Mouse (Mus musculus) hindbrain, embryonic 11.5 days (tissue): ENCODE measurements at regions not wholly inside any gene's neighbourhood (a gene's known extent, or its start where the extent isn't known, plus 50 kb on each side); places are given as distances from the start of the nearest gene placed in this dataset.
A peak's percentile ranks its signal among the peaks of the same experiment; 100 is the strongest.

Source experiments
- ATAC-seq: fragments of 200-750 bp; cut with Nextera tagmentation; 2 replicates; pipeline ENCODE4 v1.8.0; 2017; ENCODE audit warnings: mild to moderate bottlenecking, moderate TSS enrichment, moderate library complexity; ENCODE audit not compliant: low FRiP score
- DNase-seq: peaks from one replicate; pipeline ENCODE4 v3.0.0-alpha.2; 2015; ENCODE audit warnings: low spot score
- H3K27ac ChIP-seq: fragments of 300-500 bp; sonication (generic); 2 replicates; pipeline ENCODE4 v1.5.1; 2014; ENCODE audit warnings: mild to moderate bottlenecking, low read depth, low read length
- H3K27me3 ChIP-seq: fragments of 300-500 bp; sonication (generic); 2 replicates; pipeline ENCODE4 v1.6.1; 2014; ENCODE audit warnings: mild to moderate bottlenecking, low read length, moderate library complexity, mixed read lengths; ENCODE audit not compliant: control insufficient read depth, insufficient read depth
- H3K36me3 ChIP-seq: fragments of 300-500 bp; sonication (generic); 2 replicates; pipeline ENCODE4 v1.6.1; 2014; ENCODE audit warnings: mild to moderate bottlenecking, low read length, moderate library complexity, mixed read lengths; ENCODE audit not compliant: control insufficient read depth, insufficient read depth
- H3K4me1 ChIP-seq: fragments of 300-500 bp; sonication (generic); replicated peaks from 2 replicates; pipeline ENCODE4 v1.6.1; 2014; ENCODE audit warnings: low read length, mixed read lengths; ENCODE audit not compliant: control insufficient read depth, insufficient read depth
- H3K4me2 ChIP-seq: fragments of 300-500 bp; sonication (generic); replicated peaks from 2 replicates; pipeline ENCODE4 v1.6.1; 2014; ENCODE audit warnings: mild to moderate bottlenecking, low read depth, low read length
- H3K4me3 ChIP-seq: fragments of 300-500 bp; sonication (generic); 2 replicates; pipeline ENCODE4 v1.5.1; 2014; ENCODE audit warnings: low read depth, low read length
- H3K9ac ChIP-seq: fragments of 300-500 bp; sonication (generic); 2 replicates; pipeline ENCODE4 v1.6.1; 2014; ENCODE audit warnings: low read depth, low read length
- H3K9me3 ChIP-seq: fragments of 300-500 bp; sonication (generic); 2 replicates; pipeline ENCODE4 v1.6.1; 2016; ENCODE audit warnings: low read length; ENCODE audit not compliant: control insufficient read depth
- WGBS: fragments of 180-500 bp; shearing (Covaris S2); extraction: QIAGEN DNeasy Blood & Tissue Kit; methylation state at CpG from one replicate; pipeline ENCODE4 v1.1.7; 2014; 5-methylcytosine and 5-hydroxymethylcytosine counted together

GRCm38 (mm10) chr3:35341840-35342239 is 412.1 kb upstream of the Atp11b start:
- Histone ChIP-seq H3K4me3 (peak overlapping the region; percentile 32; the same call in 1 of the 2 replicates), H3K9me3 (no peaks in the 10 kb centered on the region), H3K4me2 (peak overlapping the region; percentile 53), H3K9ac (peak overlapping the region; percentile 16), H3K27me3 (no peaks in the 10 kb centered on the region), H3K36me3 (no peaks in the 10 kb centered on the region), H3K4me1 (0 out of 2 replicates have a peak, but pooled peaks cover 4% of the 10 kb centered on the region), H3K27ac (peak overlapping the region; percentile 97)
- whole genome bisulfite sequencing: 2% methylated on average over 9 of the region's 9 CpGs
- DNase-seq (no peak), ATAC-seq (no peak)

GRCm38 (mm10) chr3:35342584-35342983 is 411.3 kb upstream of the Atp11b start:
- no peak for ATAC-seq
- Histone ChIP-seq H3K9me3 (no peaks in the 10 kb centered on the region), H3K36me3 (no peaks in the 10 kb centered on the region), H3K27ac (peak overlapping the region; percentile 97; the same call in 1 of the 2 replicates), H3K4me2 (no peak overlapping the region), H3K4me1 (0 out of 2 replicates have a peak, but pooled peaks cover 4% of the 10 kb centered on the region), H3K9ac (no peak overlapping the region), H3K27me3 (no peaks in the 10 kb centered on the region), H3K4me3 (no peak overlapping the region)
- no peak for DNase-seq
- WGBS: 58% methylated on average over 4 of the region's 4 CpGs

- no peaks in the 10 kb centered on the region for H3K36me3 ChIP-seq
- no peak overlapping the region for H3K27ac ChIP-seq
- H3K9me3 ChIP-seq: no peaks in the 10 kb centered on the region
- no peak overlapping the region for H3K4me3 ChIP-seq
- H3K27me3 ChIP-seq: no peaks in the 10 kb centered on the region
- no peak for ATAC-seq
- no peak overlapping the region for H3K4me2 ChIP-seq
- H3K9ac ChIP-seq: no peak overlapping the region
- DNase-seq: no peak
- WGBS: 65% methylated on average over 5 of the region's 5 CpGs
- H3K4me1 ChIP-seq: 0 out of 2 replicates have a peak, but pooled peaks cover 4% of the 10 kb centered on the region
These were observed 410.0 kb upstream of the Atp11b start for GRCm38 (mm10) chr3:35343936-35344335.

GRCm38 (mm10) chr3:35349114-35349513 is 404.8 kb upstream of the Atp11b start:
- Histone ChIP-seq H3K4me1 (no peaks in the 10 kb centered on the region), H3K4me2 (no peak overlapping the region), H3K4me3 (no peak overlapping the region), H3K27me3 (no peaks in the 10 kb centered on the region), H3K27ac (no peak overlapping the region), H3K9ac (no peak overlapping the region), H3K36me3 (no peaks in the 10 kb centered on the region), H3K9me3 (no peaks in the 10 kb centered on the region)
- WGBS: 73% methylated on average over 7 of the region's 7 CpGs
- ATAC-seq: no peak
- DNase-seq: no peak

- no peak for DNase-seq
- Histone ChIP-seq H3K9ac (no peak overlapping the region), H3K4me2 (no peak overlapping the region), H3K27ac (peak overlapping the region; percentile 33; the same call in 1 of the 2 replicates), H3K36me3 (no peaks in the 10 kb centered on the region), H3K27me3 (no peaks in the 10 kb centered on the region), H3K4me3 (no peak overlapping the region), H3K9me3 (no peaks in the 10 kb centered on the region), H3K4me1 (no peaks in the 10 kb centered on the region)
- peak; percentile 71 for ATAC-seq
- 82% methylated on average over 9 of the region's 9 CpGs for WGBS
These were observed 400.5 kb upstream of the Atp11b start for GRCm38 (mm10) chr3:35353442-35353841.

GRCm38 (mm10) chr3:35353920-35354319 is 400.0 kb upstream of the Atp11b start:
- ATAC-seq (peak; percentile 83), DNase-seq (no peak)
- no peak overlapping the region for H3K4me2 ChIP-seq
- no peak overlapping the region for H3K4me3 ChIP-seq
- H3K9ac ChIP-seq: no peak overlapping the region
- no peaks in the 10 kb centered on the region for H3K9me3 ChIP-seq
- H3K27ac ChIP-seq: 0 out of 2 replicates have a peak overlapping the region, but pooled peaks have one; percentile 10
- H3K27me3 ChIP-seq: no peaks in the 10 kb centered on the region
- 68% methylated on average over 7 of the region's 7 CpGs for WGBS
- H3K36me3 ChIP-seq: no peaks in the 10 kb centered on the region
- no peaks in the 10 kb centered on the region for H3K4me1 ChIP-seq

- Histone ChIP-seq H3K9ac (no peak overlapping the region), H3K27ac (no peak overlapping the region), H3K4me3 (no peak overlapping the region), H3K27me3 (no peaks in the 10 kb centered on the region), H3K36me3 (no peaks in the 10 kb centered on the region), H3K9me3 (no peaks in the 10 kb centered on the region), H3K4me2 (no peak overlapping the region), H3K4me1 (no peaks in the 10 kb centered on the region)
- ATAC-seq (peak; percentile 56; the same call in 1 of the 2 replicates), DNase-seq (no peak)
- 71% methylated on average over 5 of the region's 5 CpGs for WGBS
These were observed 399.6 kb upstream of the Atp11b start for GRCm38 (mm10) chr3:35354356-35354755.

GRCm38 (mm10) chr3:35357111-35357510 is 396.8 kb upstream of the Atp11b start:
- ATAC-seq: no peak
- no peak overlapping the region for H3K4me2 ChIP-seq
- no peaks in the 10 kb centered on the region for H3K4me1 ChIP-seq
- no peak overlapping the region for H3K4me3 ChIP-seq
- H3K9me3 ChIP-seq: no peaks in the 10 kb centered on the region
- DNase-seq: no peak
- H3K27ac ChIP-seq: no peak overlapping the region
- WGBS: 67% methylated on average over 15 of the region's 15 CpGs
- H3K9ac ChIP-seq: no peak overlapping the region
- no peaks in the 10 kb centered on the region for H3K36me3 ChIP-seq
- H3K27me3 ChIP-seq: no peaks in the 10 kb centered on the region

- WGBS: 77% methylated on average over 6 of the region's 6 CpGs
- Histone ChIP-seq H3K4me2 (no peak overlapping the region), H3K4me3 (no peak overlapping the region), H3K27me3 (no peaks in the 10 kb centered on the region), H3K4me1 (no peaks in the 10 kb centered on the region), H3K36me3 (no peaks in the 10 kb centered on the region), H3K9ac (no peak overlapping the region), H3K9me3 (no peaks in the 10 kb centered on the region), H3K27ac (no peak overlapping the region)
- no peak for ATAC-seq
- no peak for DNase-seq
These were observed 395.4 kb upstream of the Atp11b start for GRCm38 (mm10) chr3:35358541-35358940.
